Mouse (Mus musculus) cortical plate, adult 2 months (tissue): ENCODE measurements at regions not wholly inside any gene's neighbourhood (a gene's known extent, or its start where the extent isn't known, plus 50 kb on each side); places are given as distances from the start of the nearest gene placed in this dataset.

Experiments
- CTCF ChIP-seq: fragments of 200-500 bp; IDR thresholded peaks from 2 replicates; pipeline ENCODE4 v1.5.1; 2011; ENCODE audit warnings: mild to moderate bottlenecking, control low read depth, low read length; ENCODE audit not compliant: insufficient read depth; ENCODE audit errors: extremely low read depth
- POLR2A ChIP-seq: fragments of 200-500 bp; IDR thresholded peaks from 2 replicates; pipeline ENCODE4 v1.6.1; 2011; ENCODE audit warnings: mild to moderate bottlenecking, low read length, control low read depth; ENCODE audit not compliant: insufficient read depth; ENCODE audit errors: extremely low read depth

- no peak for TF ChIP-seq CTCF
- no peak for TF ChIP-seq POLR2A
Measured at GRCm38 (mm10) chr1:154033958-154034606, 134.1 kb upstream of the Teddm2 start.
